In the genomic region with DNA sequence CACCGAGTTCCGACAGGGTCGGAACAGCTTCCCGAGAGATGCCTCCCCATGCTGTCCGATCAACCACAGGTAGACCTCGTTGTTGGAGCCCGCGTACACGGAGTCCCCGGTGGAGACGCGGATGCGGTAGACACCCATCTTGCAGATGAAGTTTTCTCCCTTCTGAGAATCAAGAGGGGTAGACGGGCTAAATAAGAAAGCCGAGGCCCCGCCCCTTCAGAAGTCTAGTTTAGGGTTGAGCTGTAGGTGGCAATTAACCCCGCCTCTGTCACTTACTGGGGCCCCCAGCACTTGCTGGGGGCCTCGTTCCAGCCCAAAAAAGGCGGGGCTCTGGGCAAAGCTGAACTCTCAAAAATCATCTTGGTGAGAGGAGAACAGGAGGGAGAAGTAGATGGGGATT, we compare ENCODE assay signal across 9 mouse cellular contexts. TPM values are rescaled to one million over a fixed set of nuclear protein-coding genes. Genes with fewer than 3 reads are reported as not detected.
DNase-seq lines count a peak whose midpoint lies in the region; ATAC-seq and TF ChIP-seq lines count a peak whose summit lies in the region.
"Had no signal": no experiment of that assay in that cellular context is flagged by ENCODE, and none has a peak within 500 bp of the region (broad histone marks: within the 10 kb centered on the region; RNA-seq: fewer than 3 reads in every experiment).

A gene (minus strand): TSS at position 164 of the 400 bp plus-strand sequence.

- no peaks in the 10 kb centered on the region for H3K9me3 ChIP-seq in forebrain, embryonic 13.5 days (replicated peaks)
- no peaks in the 10 kb centered on the region for H3K9me3 ChIP-seq in limb, embryonic 14.5 days (ENCODE audit: control insufficient read depth, low read length)

- TF ChIP-seq POLR2A in kidney, adult 2 months (IDR thresholded peaks at IDR 0.05; ENCODE audit: low read depth, low read length): no peak
- no peak for TF ChIP-seq POLR2A in limb, embryonic 14.5 days (IDR thresholded peaks at IDR 0.05; ENCODE audit: borderline replicate concordance, extremely low read depth, insufficient read depth, insufficient read length)

- under 1% methylated on average over 19 of the region's 19 CpGs for WGBS in kidney, adult 2 months
- WGBS in forebrain, embryonic 13.5 days: under 1% methylated on average over 19 of the region's 19 CpGs
- 2% methylated on average over 19 of the region's 19 CpGs for WGBS in limb, embryonic 14.5 days

- H3K4me3 ChIP-seq in kidney, adult 2 months (ENCODE audit: insufficient read depth, low read depth, low read length): 0 out of 2 replicates have a peak within 1 kb of the TSS, but pooled peaks have one; percentile 19
- H3K4me3 ChIP-seq in forebrain, embryonic 13.5 days: peak within 1 kb of the TSS; percentile 32
- H3K4me3 ChIP-seq in limb, embryonic 14.5 days (replicated peaks; ENCODE audit: low read length): peak within 1 kb of the TSS; percentile 32

- no peak within 1 kb of the TSS for H3K27ac ChIP-seq in kidney, adult 2 months (ENCODE audit: insufficient read depth, low read depth, low read length)
- no peak within 1 kb of the TSS for H3K27ac ChIP-seq in forebrain, embryonic 13.5 days
- H3K27ac ChIP-seq in limb, embryonic 14.5 days (replicated peaks; ENCODE audit: low read depth, low read length): no peak within 1 kb of the TSS

- no peak for ATAC-seq in forebrain, embryonic 13.5 days
- ATAC-seq in limb, embryonic 14.5 days (ENCODE audit: low FRiP score, low read depth): no peak
- ATAC-seq in inflammation-experienced regulatory T-cells, adult 6 months: no peak

- no peaks in the 10 kb centered on the region for H3K4me1 ChIP-seq in kidney, adult 2 months (ENCODE audit: control insufficient read depth, insufficient read depth, low read length)
- H3K4me1 ChIP-seq in forebrain, embryonic 13.5 days: peaks cover 6% of the 10 kb centered on the region
- peaks cover 4% of the 10 kb centered on the region; the same call in 1 of the 2 replicates for H3K4me1 ChIP-seq in limb, embryonic 14.5 days (ENCODE audit: control insufficient read depth, insufficient read depth, low read length)

- H3K36me3 ChIP-seq in kidney, adult 2 months (ENCODE audit: control insufficient read depth, insufficient read depth, low read length): no peaks in the 10 kb centered on the region
- H3K36me3 ChIP-seq in forebrain, embryonic 13.5 days (ENCODE audit: poor library complexity, severe bottlenecking): no peaks in the 10 kb centered on the region
- H3K36me3 ChIP-seq in limb, embryonic 14.5 days (ENCODE audit: control insufficient read depth, insufficient read depth, low read length): no peaks in the 10 kb centered on the region

- no peak for DNase-seq in kidney, adult 2 months
- DNase-seq in kidney, adult 8-10 months: no peak
- no peak for DNase-seq in limb, embryonic 14.5 days (ENCODE audit: low spot score)
- peak; percentile 9 for DNase-seq in naive thymus-derived CD4-positive, alpha-beta T cell, adult 2 months (ENCODE audit: low read depth)
- no peak for DNase-seq in layer of hippocampus, adult 8-10 months (ENCODE audit: low spot score in 2 of 2)
- DNase-seq in frontal cortex, postnatal 36 days (ENCODE audit: low spot score in 2 of 2): no peak

- H3K9ac ChIP-seq in forebrain, embryonic 13.5 days: peak within 1 kb of the TSS; percentile 43
- H3K9ac ChIP-seq in limb, embryonic 14.5 days (ENCODE audit: low read depth, low read length, severe bottlenecking): no peak within 1 kb of the TSS

- peak within 1 kb of the TSS; percentile 58 for H3K4me2 ChIP-seq in forebrain, embryonic 13.5 days
- H3K4me2 ChIP-seq in limb, embryonic 14.5 days (replicated peaks; ENCODE audit: low read depth, low read length, severe bottlenecking): peak within 1 kb of the TSS; percentile 56

- no peak for TF ChIP-seq CTCF in kidney, adult 2 months (conservative IDR thresholded peaks at IDR 0.05; ENCODE audit: insufficient read depth, insufficient read length, low read depth, low read length)

- no peaks in the 10 kb centered on the region for H3K27me3 ChIP-seq in kidney, adult 2 months (replicated peaks; ENCODE audit: control insufficient read depth, insufficient read depth, low read length)
- peaks cover 55% of the 10 kb centered on the region for H3K27me3 ChIP-seq in forebrain, embryonic 13.5 days
- peaks cover 36% of the 10 kb centered on the region for H3K27me3 ChIP-seq in limb, embryonic 14.5 days (ENCODE audit: control insufficient read depth, insufficient read depth, low read length)

RNA-seq across cellular contexts. Expression of the gene that starts here (rescaled TPM):
- 0.16 and 0.72 TPM in 2 replicates for polyA plus RNA-seq in kidney, adult 2 months (2012; rRNA removed)
- 0.15 TPM in 1 of 2 replicates, not detected in the other for polyA plus RNA-seq in forebrain, embryonic 13.5 days (2015; fragmentation: Nextera tagmentation; extraction: Ambion mirVana)
- polyA plus RNA-seq in limb, embryonic 14.5 days (2012; rRNA removed): 0.15 and 0.31 TPM in 2 replicates
- 0.25 TPM in 1 of 2 replicates, not detected in the other for polyA plus RNA-seq in limb, embryonic 14.5 days (2014; fragmentation: Nextera tagmentation; extraction: Ambion mirVana)
- under 1 TPM; 0.24 to 0.59 (median 0.26) TPM for polyA plus RNA-seq in inflammation-experienced regulatory T-cells, adult 6 months (2017; shearing (Covaris generic))
- total RNA-seq in layer of hippocampus, adult 8-10 months (2022): under 1 TPM in 2 of 4 experiments, not detected in 2; 0.45 to 0.61 TPM
- total RNA-seq: MEL had no signal
